Mouse (Mus musculus) cerebellum, adult 9-11 months (tissue): Measurements from ENCODE around the gene Cdyl2.
A peak's percentile ranks its signal among the peaks of the same experiment; 100 is the strongest.

Experiments
- DNase-seq: peaks from one replicate; pipeline ENCODE4 v3.0.0; 2022

The Cdyl2 gene

GRCm38 (mm10) chr8:116619686-116620320, 113.0 kb downstream of the Cdyl2 start:
- DNase-seq = no peak

GRCm38 (mm10) chr8:116619221-116619620, 113.6 kb downstream of the Cdyl2 start:
- DNase-seq = no peak

GRCm38 (mm10) chr8:116618797-116619196, 114.0 kb downstream of the Cdyl2 start:
- no peak for DNase-seq

- DNase-seq = no peak
Observed at GRCm38 (mm10) chr8:116617891-116618290, 114.9 kb downstream of the Cdyl2 start.

GRCm38 (mm10) chr8:116616369-116616768, 116.4 kb downstream of the Cdyl2 start:
- no peak for DNase-seq

- peak; percentile 93 for DNase-seq
Observed at GRCm38 (mm10) chr8:116614901-116615300, 117.9 kb downstream of the Cdyl2 start.

- no peak for DNase-seq
Observed at GRCm38 (mm10) chr8:116606171-116606570, 126.6 kb downstream of the Cdyl2 start.

- DNase-seq = no peak
Observed at GRCm38 (mm10) chr8:116602806-116603205, 130.0 kb downstream of the Cdyl2 start.

- no peak for DNase-seq
Observed at GRCm38 (mm10) chr8:116599728-116600127, 133.1 kb downstream of the Cdyl2 start.

GRCm38 (mm10) chr8:116591226-116591625, 141.6 kb downstream of the Cdyl2 start:
- DNase-seq = no peak

GRCm38 (mm10) chr8:116590546-116590945, 142.2 kb downstream of the Cdyl2 start:
- DNase-seq = no peak

GRCm38 (mm10) chr8:116590106-116590505, 142.7 kb downstream of the Cdyl2 start:
- DNase-seq = peak; percentile 43

- no peak for DNase-seq
Observed at GRCm38 (mm10) chr8:116587616-116588468, 144.9 kb downstream of the Cdyl2 start.

GRCm38 (mm10) chr8:116581318-116582019, 151.3 kb downstream of the Cdyl2 start:
- DNase-seq = no peak

GRCm38 (mm10) chr8:116576732-116577131, 156.1 kb downstream of the Cdyl2 start:
- no peak for DNase-seq

GRCm38 (mm10) chr8:116573085-116573484, 159.7 kb downstream of the Cdyl2 start:
- no peak for DNase-seq

GRCm38 (mm10) chr8:116552778-116553177, 180.0 kb downstream of the Cdyl2 start:
- no peak for DNase-seq

- DNase-seq = no peak
Observed at GRCm38 (mm10) chr8:116552255-116552654, 180.5 kb downstream of the Cdyl2 start.

- DNase-seq = no peak
Observed at GRCm38 (mm10) chr8:116543366-116543765, 189.4 kb downstream of the Cdyl2 start.

- DNase-seq = peak; percentile 93
Observed at GRCm38 (mm10) chr8:116542842-116543241, 189.9 kb downstream of the Cdyl2 start.

- no peak for DNase-seq
Observed at GRCm38 (mm10) chr8:116540136-116540535, 192.7 kb downstream of the Cdyl2 start.

GRCm38 (mm10) chr8:116538763-116539162, 194.0 kb downstream of the Cdyl2 start:
- no peak for DNase-seq

- no peak for DNase-seq
Observed at GRCm38 (mm10) chr8:116536786-116537185, 196.0 kb downstream of the Cdyl2 start.

GRCm38 (mm10) chr8:116533081-116533480, 199.7 kb downstream of the Cdyl2 start:
- DNase-seq = no peak
